Mouse (Mus musculus) brain, embryonic 14.5 days (tissue): ENCODE measurements around the gene Plcd4. TPM values are rescaled to one million over a fixed set of nuclear protein-coding genes. Genes with fewer than 3 reads are reported as not detected.
"Not testable (repeated sequence)": the region's sequence is repeated elsewhere in the genome, so short reads cannot be mapped to it uniquely, and the experiment has no call there.

Experiments
- DNase-seq: peaks from one replicate; pipeline ENCODE4 v3.0.0-alpha.2; 2011; ENCODE audit warnings: low read depth
- CTCF ChIP-seq: fragments of 200-500 bp; IDR thresholded peaks from 2 replicates; pipeline ENCODE4 v1.5.1; 2012; ENCODE audit warnings: inconsistent platforms, mild to moderate bottlenecking, moderate library complexity, borderline replicate concordance; ENCODE audit not compliant: insufficient read depth, insufficient read length; ENCODE audit errors: extremely low read depth
- POLR2A ChIP-seq: fragments of 200-500 bp; IDR thresholded peaks from 2 replicates; pipeline ENCODE4 v1.6.1; 2012; ENCODE audit warnings: mild to moderate bottlenecking, inconsistent platforms, borderline replicate concordance; ENCODE audit not compliant: poor library complexity, insufficient read depth, insufficient read length, severe bottlenecking; ENCODE audit errors: extremely low read depth
- polyA plus RNA-seq: library from polyadenylated mRNA; depleted of rRNA; stranded (reverse); fragments of >200 nt; gene quantifications from 2 replicates; pipeline ENCODE4 v1.2.3, GENCODE M21; 2012; rRNA removed

Plcd4 gene
- polyA plus RNA-seq, result 3.2 and 3.8 TPM in 2 replicates

DNA sequence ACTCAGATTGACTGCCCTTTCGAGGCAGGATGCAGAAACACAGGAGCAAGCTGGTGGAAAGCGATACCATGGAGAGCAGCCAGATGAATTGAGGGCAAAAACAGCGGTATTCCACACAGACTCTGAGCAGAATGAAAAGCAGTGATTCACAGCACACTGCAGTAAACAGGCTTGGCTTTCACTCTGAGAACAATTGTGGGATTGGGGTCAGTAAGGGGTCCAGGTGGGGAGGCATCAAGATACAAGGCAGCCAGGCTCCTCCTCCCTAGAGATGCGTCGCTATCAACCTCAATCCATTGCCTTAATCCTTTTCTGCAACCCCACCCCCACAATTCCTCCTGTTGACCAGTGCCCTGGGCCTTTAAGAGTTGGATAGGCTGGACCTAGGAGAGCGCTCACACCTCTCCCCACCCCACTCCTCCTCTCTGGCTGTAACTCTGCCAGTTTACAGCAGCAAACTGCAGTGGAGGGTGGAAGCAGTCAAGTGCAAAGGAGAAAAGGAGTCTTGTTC, at the start of gene Plcd4:
Gene Plcd4, plus strand, starts transcription at position 438 of the 511 bp plus-strand sequence.
- TF ChIP-seq POLR2A (no peak), CTCF (no peak)
- DNase-seq, result peak; percentile 72

DNA sequence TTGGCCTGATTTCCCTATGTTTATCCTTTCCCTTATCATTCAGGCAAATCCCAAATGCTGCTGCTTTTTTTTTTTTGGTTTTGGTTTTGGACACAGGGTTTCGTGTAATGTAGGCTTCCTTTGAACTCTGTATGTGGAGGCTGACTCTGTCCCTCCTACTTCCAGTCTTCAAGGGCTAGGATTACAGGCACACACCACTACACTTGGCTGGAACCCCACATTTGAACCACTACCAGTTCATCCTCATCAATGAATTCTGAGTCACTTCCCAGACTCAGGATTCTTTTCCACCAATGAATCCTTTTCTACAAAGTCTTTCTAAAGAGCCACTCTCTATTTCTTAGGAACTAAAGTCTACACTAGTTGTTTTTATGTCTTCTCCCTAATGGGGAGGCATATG, 41.6 kb upstream of the Plcd4 start:
- DNase-seq, result no peak
- TF ChIP-seq CTCF (no peak), POLR2A (no peak)

DNA sequence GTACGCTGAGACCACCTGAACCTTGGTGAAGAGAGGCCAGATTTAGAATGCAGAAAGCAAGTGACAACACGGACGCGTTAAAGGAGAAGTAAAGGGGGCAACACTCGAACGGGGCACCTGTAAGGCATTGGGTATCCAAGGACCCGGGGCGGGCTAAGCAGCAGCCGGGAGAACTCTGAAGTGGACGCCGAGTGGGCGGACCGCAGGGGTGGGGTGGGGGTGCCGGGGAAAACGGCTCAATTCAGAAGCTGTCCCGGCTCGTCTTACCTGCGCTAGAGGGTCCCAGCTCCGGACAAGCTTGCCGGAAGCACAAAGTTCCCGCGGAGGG, 37.3 kb upstream of the Plcd4 start:
- DNase-seq, result no peak
- TF ChIP-seq POLR2A (no peak), CTCF (no peak)

DNA sequence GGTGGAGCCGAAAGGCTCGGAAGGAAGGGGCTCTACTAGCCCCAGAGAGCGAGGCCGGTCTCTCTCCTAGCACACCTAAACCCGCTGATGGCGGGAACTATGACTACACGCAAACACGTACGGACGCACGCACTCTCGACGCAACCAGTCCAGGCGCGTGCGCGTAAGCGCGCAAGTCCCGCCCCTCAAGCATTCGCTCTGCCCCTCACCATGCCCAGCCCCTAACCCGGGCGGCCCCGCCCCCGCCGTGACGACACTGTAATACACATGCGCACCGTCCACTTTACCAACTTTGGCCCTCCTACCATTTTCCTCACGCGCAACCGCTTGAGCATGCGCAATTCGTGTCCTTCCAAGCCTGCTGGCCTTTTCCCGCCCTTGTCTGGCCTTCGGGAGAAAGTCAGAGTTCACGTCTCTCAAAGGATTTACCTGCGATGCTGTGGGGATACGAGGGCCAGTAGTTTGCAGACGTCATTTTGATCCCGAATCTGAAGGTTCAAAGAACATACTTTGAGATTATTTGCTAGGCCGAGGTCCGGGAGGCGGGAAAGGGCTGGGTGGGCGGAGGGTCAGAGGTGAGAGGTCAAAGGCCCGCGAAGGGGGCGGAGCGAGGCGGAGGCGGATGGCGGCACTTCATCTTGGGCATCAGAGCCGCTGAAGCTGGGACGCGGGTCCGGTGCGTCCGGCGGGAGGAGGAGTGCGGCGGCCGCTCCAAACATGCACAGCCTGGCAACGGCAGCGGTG, 36.8 kb upstream of the Plcd4 start, which contains the start of gene Cnot9:
Gene Cnot9, plus strand, starts transcription at position 338 of the 744 bp plus-strand sequence.
- peak; percentile 100 for DNase-seq
- peak; percentile 51; the same call in 1 of the 2 replicates for TF ChIP-seq POLR2A
- TF ChIP-seq CTCF, result no peak

DNA sequence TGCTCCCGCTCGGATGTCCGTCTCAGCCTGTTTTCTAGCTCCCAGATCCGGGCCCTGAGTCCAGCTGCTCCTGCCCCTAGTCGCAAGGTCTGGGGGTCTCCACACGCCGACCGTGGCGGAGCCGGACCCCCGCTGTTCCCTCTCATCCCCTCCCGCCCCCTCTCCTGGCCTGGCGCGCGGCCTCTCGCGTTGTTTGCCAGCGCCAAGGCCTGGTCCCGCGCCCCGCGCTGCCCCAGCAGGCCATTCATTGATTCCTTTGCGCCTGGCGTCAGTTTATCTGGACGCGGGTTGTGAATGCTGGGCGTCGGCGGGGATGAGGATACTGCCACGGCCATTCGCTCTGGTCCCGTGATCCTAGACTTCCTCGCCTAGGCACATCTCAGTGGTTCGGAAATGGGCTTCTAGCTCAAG, 36.2 kb upstream of the Plcd4 start:
- peak; percentile 78 for DNase-seq
- TF ChIP-seq POLR2A (peak; percentile 41; the same call in 1 of the 2 replicates), CTCF (no peak)

DNA sequence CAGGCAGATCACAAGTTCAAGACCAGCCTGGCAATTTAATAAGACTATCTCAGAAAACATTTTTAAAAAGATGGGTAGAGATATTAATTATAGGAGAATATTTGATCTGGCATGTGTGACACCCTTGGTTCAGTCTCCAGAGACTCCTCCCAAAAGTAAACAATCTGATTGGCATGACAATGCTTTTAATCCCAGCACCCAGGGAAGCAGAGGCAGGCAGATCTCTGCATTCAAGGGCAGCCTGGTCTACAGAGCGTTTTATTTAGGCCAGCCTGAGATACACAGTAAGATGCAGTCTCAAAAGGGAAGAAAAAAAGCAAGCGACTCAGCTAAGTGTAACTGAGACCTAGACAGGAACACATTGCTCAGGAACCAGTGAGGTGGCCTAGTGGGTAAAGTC, 34.9 kb upstream of the Plcd4 start:
- no peak for TF ChIP-seq POLR2A
- DNase-seq, result no peak

DNA sequence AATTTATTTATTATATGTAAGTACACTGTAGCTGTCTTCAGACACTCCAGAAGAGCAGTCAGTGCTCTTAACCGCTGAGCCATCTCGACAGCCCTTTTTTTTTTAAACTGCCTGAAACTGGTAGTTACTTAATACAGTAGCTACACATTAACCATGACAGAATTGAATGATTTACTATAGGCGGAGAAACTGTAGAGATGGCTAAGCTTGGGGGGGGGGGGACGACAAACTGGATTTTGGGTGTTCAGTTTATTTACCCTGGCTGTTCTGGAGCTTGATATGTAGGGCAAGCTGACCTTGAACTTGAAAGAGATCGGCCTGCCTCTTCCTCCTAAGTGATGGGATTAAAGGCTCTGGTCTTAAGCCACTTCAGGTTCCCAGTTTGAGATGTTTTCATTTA, 31.4 kb upstream of the Plcd4 start:
- no peak for TF ChIP-seq POLR2A
- no peak for TF ChIP-seq CTCF
- DNase-seq, result no peak

DNA sequence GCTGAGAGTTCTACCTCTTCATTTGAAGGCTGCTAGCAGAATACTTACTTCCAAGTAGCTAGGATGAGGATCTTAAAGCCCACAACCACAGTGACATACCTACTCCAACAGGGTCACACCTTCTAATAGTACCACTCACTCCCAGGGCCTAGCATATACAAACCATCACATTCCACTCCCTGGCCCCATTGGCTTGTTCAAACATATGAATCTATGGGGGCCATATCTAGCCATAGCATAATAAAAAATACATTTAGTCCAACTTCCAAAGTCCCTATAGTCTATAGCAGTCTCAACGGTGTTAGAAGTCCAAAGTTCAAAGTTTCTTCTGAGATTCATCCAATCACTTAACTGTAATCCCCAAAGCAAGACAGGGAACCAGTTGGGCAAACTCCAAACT, 29.7 kb upstream of the Plcd4 start:
- DNase-seq, result not testable (repeated sequence)

DNA sequence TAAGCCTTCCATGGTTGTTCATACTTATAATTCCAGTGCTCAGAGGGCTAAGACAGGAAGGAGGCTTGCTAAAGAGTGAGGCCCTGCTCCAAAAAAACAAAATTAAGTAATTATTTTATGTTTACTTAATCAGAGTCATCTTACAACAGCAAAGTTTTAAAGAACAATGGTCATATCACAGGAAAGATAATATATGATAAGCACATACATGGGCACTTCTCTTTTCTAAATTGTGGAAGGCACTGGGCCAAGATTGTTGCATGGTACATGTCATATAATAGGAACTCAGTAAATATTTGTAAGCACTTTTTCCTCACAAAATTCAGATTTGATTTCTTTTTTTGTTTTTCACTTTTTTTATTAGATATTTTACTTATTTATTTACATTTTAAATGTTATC, 22.8 kb upstream of the Plcd4 start:
- no peak for TF ChIP-seq POLR2A
- no peak for TF ChIP-seq CTCF
- DNase-seq, result no peak

DNA sequence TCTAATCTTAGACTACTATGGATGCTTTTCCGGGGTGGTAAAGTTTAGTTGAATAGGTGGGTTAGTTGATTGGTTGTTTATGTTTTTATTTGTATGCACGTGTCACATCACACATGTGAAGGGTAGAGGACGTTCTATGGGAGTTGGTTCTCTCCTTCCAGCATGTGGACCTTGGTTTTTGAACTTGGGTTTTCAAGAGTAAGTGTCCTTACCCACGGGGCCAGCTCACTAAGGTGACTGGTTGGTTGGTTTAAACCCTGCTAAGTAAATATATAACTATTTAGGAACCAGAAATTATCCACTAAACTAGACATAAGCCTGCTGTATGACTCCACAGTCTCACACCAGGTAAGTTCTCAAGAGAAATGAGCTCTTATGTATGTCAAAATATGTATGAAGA, 17.9 kb upstream of the Plcd4 start:
- no peak for DNase-seq
- TF ChIP-seq POLR2A (no peak), CTCF (no peak)

DNA sequence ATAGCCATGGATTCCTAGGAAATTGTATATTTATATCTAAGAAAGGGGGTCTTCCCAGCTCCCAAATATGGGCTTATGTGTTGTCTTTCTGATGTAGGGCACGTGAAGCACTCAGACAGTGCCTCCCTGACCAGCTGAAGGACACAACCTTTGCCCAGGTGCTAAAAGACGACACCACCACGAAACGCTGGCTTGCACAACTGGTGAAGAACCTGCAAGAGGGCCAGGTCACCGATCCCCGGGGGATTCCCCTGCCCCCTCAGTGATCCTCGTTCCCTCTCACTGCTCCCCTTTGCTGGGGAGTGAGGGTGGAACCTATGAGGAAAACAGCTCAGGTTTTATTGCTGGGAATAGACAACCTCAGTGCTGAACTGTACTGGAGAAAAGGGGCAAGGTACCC, 14.1 kb upstream of the Plcd4 start:
- TF ChIP-seq POLR2A (no peak), CTCF (no peak)
- no peak for DNase-seq

DNA sequence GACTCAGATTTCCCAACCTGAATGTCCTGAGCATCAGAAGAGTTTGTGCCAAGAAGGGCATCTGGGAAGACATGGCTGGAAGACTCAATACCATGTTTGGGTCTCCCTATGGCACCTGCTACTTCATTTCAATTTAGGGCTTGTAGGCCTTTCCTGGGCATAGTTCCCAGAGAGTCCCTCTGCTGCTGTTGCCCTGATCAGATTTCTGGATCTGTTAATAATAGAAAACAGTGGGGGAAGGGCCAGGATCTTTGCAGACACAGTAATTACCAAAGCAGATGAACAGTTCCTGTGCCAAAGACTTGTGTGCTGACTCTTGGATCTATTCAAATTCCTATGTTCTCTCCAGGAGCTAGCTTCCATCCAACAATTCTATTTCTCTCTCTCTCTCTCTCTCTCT, 4.0 kb upstream of the Plcd4 start:
- TF ChIP-seq CTCF (no peak), POLR2A (no peak)
- peak; percentile 84 for DNase-seq

DNA sequence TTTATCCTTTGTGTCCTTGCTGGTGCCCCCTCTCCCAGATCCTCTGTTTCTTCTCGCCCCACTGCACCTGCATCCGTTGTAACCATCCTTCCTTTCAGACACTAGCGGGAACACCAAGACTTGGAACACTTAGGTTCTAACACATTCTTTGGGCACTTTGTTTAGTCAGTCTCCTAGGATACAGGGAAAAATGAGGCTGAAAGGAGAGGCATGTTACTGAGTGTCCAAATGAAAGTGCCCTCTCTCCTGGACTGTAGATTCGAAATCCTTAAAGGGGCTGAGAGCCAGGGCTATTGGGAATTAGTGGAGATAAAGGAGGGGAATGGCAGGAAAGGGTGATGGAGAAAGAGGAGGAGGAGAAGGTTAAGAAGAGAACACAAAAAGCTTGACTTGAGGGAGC, 1.5 kb downstream of the Plcd4 start, which contains the start of gene Usp37:
Gene Usp37, minus strand, starts transcription at position 101 of the 400 bp plus-strand sequence.
- TF ChIP-seq CTCF (no peak), POLR2A (no peak)
- peak; percentile 31 for DNase-seq

DNA sequence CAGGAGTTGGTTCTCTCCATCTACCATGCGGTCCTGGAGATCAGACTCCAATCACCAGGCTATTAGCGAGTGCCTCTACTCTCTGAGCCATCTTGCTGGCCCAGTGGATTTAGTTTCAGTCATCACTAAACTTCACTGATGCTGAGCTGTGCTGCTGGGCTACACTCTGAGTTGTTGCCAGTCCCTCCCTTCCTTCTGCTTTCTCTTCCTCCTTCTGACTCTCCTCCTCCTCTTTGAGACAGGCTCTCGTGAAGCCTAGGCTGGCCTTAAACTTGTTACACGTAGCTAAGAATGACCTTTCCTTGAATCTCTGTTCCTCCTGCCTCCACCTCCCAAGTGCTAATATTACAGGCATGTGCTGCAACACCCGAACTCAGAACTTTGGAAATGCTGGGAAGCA, 16.4 kb downstream of the Plcd4 start:
- TF ChIP-seq CTCF (no peak), POLR2A (no peak)
- DNase-seq, result no peak
